Mouse (Mus musculus) kidney, adult 2 months (tissue): ENCODE measurements around the gene 2010003K11Rik.

ENCODE experiments used
- CTCF ChIP-seq: fragments of 200-500 bp; conservative IDR thresholded peaks from 2 replicates; pipeline ENCODE4 v1.5.1; 2011; ENCODE audit warnings: low read depth, mild to moderate bottlenecking, control low read depth, low read length, moderate library complexity, mixed read lengths; ENCODE audit not compliant: insufficient read depth, insufficient read length
- POLR2A ChIP-seq: fragments of 200-500 bp; IDR thresholded peaks from one replicate; pipeline ENCODE4 v1.6.1; 2011; ENCODE audit warnings: low read depth, low read length, control low read depth

- TF ChIP-seq POLR2A, result no peak
- no peak for TF ChIP-seq CTCF
Measured at GRCm38 (mm10) chr19:4495814-4496213, 2.6 kb downstream of the 2010003K11Rik start.
